Mouse (Mus musculus): ENCODE measurements around the gene Gm3512. TPM values are rescaled to one million over a fixed set of nuclear protein-coding genes. Genes with fewer than 3 reads are reported as not detected.
"Not testable (repeated sequence)": the region's sequence is repeated elsewhere in the genome, so short reads cannot be mapped to it uniquely, and the experiment has no call there.

The Gm3512 gene
- polyA plus RNA-seq (2012; rRNA removed), result 16.7 and 21.8 TPM in 2 replicates

DNA sequence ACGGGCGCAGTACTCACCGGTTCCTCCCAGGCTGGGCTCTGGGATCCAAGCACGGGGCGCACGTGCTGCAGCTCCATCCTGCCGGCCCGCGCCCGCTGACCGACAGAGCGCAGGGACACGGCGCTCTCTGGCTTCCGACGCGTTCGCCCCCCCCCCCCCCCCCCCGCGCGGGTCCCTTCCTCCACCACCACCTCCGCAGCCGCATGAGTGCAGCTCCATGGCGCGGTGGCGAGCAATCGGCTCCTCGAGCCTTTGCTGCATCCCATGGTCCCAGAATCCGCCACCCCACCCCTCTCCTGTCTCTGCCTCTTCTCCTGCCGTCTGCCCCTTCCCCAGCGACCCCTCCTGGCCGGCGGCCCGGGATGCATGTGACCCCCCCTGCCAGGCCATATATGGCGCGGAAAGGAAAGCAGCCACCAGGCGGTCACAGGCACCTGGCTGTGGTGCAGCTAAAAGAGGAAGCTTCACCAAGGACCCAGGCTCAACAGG, at the start of gene Gm3512:
Gene Gm3512 (minus strand): TSS at position 51 of the 489 bp plus-strand sequence.
- peak; percentile 21 for DNase-seq (ENCODE audit: low spot score)

DNA sequence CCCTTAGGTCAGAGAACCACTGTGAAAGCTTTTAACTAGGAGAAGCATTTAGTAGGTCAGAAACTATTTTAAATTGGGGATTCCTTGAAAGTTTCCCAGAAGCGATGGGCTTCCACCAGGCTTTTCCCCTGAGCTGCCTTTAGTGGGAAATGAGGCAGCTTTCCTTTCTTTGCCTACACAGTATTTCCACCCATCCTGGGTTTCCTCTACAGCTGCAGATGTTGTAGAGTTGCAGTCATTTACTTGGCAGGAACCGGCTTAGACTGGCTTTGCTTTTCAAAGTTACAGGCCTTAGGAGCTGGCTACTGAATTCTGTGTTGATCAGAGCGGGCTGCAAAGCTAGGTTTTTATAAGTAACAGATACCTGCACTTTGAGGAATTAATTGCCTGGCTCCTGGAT, 25.7 kb upstream of the Gm3512 start:
- peak; percentile 21 for DNase-seq (ENCODE audit: low spot score)

DNA sequence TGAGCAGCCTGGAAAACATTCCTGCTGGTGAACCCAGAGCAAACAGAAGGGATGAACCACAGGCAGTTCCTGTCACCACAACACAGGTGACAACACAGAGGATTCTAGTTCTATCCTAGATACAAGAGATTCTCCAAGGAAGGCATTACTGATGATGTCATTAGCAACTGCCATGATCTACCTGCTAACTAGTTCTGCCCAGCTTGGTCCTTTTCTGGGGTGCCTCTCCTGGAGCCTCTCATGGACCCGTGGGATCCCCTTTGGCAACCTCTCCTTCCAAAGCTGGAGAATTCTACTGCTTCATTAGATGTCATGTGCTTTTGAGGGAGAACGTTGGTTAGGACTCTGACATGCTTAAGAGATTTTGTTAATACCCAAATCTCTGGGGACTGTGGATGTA, 20.1 kb upstream of the Gm3512 start, which contains the start of gene Gm16434:
Gene Gm16434 (minus strand): TSS at position 101 of the 400 bp plus-strand sequence.
- not testable (repeated sequence) for DNase-seq (ENCODE audit: low spot score)

DNA sequence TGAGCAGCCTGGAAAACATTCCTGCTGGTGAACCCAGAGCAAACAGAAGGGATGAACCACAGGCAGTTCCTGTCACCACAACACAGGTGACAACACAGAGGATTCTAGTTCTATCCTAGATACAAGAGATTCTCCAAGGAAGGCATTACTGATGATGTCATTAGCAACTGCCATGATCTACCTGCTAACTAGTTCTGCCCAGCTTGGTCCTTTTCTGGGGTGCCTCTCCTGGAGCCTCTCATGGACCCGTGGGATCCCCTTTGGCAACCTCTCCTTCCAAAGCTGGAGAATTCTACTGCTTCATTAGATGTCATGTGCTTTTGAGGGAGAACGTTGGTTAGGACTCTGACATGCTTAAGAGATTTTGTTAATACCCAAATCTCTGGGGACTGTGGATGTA, 49.0 kb downstream of the Gm3512 start, which contains the start of gene Gm6676:
Gene Gm6676 (minus strand): TSS at position 101 of the 400 bp plus-strand sequence.
- not testable (repeated sequence) for DNase-seq (ENCODE audit: low spot score)

DNA sequence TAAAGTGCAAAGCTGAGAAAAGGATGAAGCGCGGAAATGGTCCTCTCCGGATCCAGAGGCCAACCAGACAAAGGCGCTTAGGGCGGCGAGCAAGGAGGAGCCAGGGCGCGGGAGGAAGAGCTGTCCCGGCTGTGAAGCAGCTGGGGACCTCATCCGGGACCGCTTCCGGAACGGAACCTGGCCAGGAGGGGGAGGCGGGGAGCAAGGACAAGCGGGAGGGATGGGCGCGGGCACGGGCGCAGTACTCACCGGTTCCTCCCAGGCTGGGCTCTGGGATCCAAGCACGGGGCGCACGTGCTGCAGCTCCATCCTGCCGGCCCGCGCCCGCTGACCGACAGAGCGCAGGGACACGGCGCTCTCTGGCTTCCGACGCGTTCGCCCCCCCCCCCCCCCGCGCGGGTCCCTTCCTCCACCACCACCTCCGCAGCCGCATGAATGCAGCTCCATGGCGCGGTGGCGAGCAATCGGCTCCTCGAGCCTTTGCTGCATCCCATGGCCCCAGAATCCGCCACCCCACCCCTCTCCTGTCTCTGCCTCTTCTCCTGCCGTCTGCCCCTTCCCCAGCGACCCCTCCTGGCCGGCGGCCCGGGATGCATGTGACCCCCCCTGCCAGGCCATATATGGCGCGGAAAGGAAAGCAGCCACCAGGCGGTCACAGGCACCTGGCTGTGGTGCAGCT, 69.1 kb downstream of the Gm3512 start:
- DNase-seq (ENCODE audit: low spot score), result peak; percentile 20

Other genes starting within 250 kb of the Gm3512 start
- gene Gm6356, start 200.7 kb downstream of the Gm3512 start, polyA plus RNA-seq (2012; rRNA removed), result not detected in 2 replicates
- gene Gm10406, start 147.1 kb downstream of the Gm3512 start, polyA plus RNA-seq (2012; rRNA removed), result 0.52 and 0.73 TPM in 2 replicates
- not detected in 2 replicates for gene Gm3685, start 129.6 kb downstream of the Gm3512 start, polyA plus RNA-seq (2012; rRNA removed)
- 4.1 and 5.7 TPM in 2 replicates for gene Gm3696, start 73.9 kb downstream of the Gm3512 start, polyA plus RNA-seq (2012; rRNA removed)
- not detected in 2 replicates for gene Gm6676, start 49.1 kb downstream of the Gm3512 start, polyA plus RNA-seq (2012; rRNA removed)
- not detected in 2 replicates for gene Gm16434, start 20.0 kb upstream of the Gm3512 start, polyA plus RNA-seq (2012; rRNA removed)
- not detected in 2 replicates for gene Gm3727, start 90.2 kb upstream of the Gm3512 start, polyA plus RNA-seq (2012; rRNA removed)
- gene Gm3739, start 140.5 kb upstream of the Gm3512 start, polyA plus RNA-seq (2012; rRNA removed), result 3.2 and 4.9 TPM in 2 replicates
- not detected in 2 replicates for gene Gm5797, start 157.9 kb upstream of the Gm3512 start, polyA plus RNA-seq (2012; rRNA removed)
- not detected in 2 replicates for gene Gm8374, start 190.6 kb upstream of the Gm3512 start, polyA plus RNA-seq (2012; rRNA removed)